Mouse (Mus musculus): ENCODE measurements around the gene Susd4.

- TF ChIP-seq GATA1 (IDR thresholded peaks at IDR 0.05; ENCODE audit: low read length) (no peak), TAL1 (IDR thresholded peaks at IDR 0.05; ENCODE audit: low read length) (no peak)
Observed at GRCm38 (mm10) chr1:182927878-182928851, 164.5 kb downstream of the Susd4 start.

All from erythroblast, embryonic 14.5 days (primary cell).